Mouse (Mus musculus): ENCODE results near the gene Zbtb18. TPM values are rescaled to one million over a fixed set of nuclear protein-coding genes. Genes with fewer than 3 reads are reported as not detected.

Gene Zbtb18
- polyA plus RNA-seq (2012; rRNA removed): 6.2 TPM in 2 replicates

DNA sequence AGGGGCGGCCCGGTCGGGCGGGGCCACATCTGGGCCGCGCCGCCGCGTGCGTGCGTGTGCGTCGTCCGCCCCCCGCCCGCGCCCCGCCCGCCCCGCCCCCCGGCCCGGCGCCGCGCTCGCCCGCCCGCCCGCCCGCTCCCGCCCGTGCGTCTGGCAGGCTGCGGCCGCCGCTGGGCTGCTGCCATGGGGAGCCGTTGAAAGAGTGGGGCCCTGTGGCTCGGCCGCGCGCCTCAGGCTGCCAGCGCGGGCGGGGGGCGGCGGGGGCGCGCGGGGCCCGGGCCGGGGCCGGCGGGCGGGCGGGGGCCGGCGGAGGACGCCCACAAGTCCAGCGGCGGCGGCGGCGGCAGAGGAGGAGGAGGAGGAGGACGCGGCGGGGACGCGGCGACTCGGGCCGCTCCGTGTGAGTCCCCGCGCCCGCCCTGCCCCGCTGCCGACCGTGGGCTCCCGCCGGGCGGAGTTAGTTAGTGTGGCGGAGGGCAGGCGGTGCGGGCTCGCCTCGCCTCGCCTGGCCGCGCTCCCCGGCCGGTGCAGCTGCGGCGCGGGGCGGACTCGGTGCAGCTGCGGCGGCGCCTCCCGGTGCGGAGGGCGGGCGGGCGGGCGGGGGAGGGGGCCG is at the start of gene Zbtb18:
Zbtb18 (plus strand) TSS at position 156 of the 613 bp plus-strand sequence.

Other genes with a start within 250 kb of the Zbtb18 start
- gene Akt3, start 184.1 kb upstream of the Zbtb18 start, polyA plus RNA-seq (2012; rRNA removed): 4.2 and 7.0 TPM in 2 replicates

Measured in ovary, adult 2 months (tissue).